Mouse (Mus musculus) testis, postnatal 14 days (tissue): ENCODE results near the gene Slc9b2.

Experiments
- DNase-seq: peaks from one replicate; pipeline ENCODE4 v3.0.0; 2021; ENCODE audit warnings: low spot score

Gene Slc9b2

GRCm38 (mm10) chr3:135307411-135308259, at the start of gene Slc9b2:
Gene Slc9b2, plus strand, starts transcription at chr3:135307700.
- no peak for DNase-seq

GRCm38 (mm10) chr3:135258919-135259318, 48.6 kb upstream of the Slc9b2 start:
- no peak for DNase-seq

GRCm38 (mm10) chr3:135260233-135260632, 47.3 kb upstream of the Slc9b2 start:
- no peak for DNase-seq

DNA sequence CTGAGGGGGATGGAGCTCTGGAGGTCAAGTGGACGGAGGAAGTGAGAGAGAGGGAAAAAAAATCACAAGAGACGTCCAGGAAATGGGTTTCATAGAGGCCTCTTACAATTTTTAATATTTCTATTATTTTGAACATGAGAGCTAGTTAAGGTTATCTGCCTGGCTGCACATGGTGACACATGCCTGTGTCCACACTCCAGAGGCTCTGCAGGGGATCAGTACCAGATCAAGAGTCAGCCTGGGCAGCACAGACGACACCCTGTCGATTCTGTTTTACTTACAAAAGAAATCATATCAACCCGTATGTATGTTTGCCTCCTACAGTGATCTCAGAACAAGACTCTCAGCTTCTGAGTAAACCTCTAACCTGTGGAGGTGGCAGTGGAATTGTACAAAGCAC, 38.9 kb upstream of the Slc9b2 start:
- DNase-seq: no peak

DNA sequence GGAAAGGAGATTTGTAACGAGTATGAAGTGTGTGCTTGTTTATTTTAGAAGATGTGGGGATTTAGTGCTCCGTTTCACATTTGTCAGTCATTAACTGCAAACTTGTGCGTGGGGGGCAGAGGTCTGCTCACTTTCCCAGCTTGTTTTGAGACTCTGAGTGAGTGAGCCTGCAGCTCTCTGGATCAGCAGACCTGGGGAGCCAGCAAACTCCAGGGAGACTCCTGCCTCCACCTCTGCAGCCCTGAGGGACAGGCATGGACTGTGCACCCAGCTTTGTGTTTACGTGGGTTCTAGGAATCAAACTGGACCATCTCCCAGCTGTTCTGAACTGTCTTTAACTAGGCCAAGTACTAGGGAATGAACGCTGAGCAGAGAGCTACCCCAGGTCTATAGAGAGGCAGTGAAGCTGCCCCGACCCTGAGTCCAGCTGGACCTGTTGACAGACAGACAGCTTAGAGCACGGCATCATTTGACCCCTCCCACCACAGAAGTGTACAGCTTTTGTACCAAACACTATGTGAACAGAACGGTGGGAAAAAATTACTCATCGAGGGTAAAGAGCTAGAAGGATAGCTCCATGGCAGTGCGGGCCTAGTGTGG, 38.0 kb upstream of the Slc9b2 start:
- DNase-seq: no peak

DNA sequence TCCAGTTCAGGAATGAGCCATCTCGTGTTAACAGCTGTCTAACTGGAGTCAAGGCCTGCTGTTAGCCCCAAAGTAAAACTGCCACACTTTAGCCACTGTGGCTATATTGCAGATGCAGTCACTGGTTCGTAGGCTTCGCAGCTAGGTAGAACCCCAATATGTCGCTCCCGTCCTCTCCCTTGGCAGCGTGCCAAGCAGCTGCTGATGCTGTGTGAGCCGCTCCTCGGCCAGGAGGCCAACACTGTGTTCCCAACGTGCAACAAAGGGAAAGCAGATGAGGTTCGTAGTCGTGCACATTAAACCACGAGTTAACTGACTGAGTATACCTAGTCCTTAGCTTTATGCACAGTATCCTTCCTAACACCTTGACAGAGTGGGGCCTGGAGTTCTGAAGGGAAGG, 34.9 kb upstream of the Slc9b2 start:
- no peak for DNase-seq

- DNase-seq: no peak
Measured at GRCm38 (mm10) chr3:135273047-135273446, 34.5 kb upstream of the Slc9b2 start.

- DNase-seq: no peak
Measured at GRCm38 (mm10) chr3:135280160-135280559, 27.3 kb upstream of the Slc9b2 start.

- peak; percentile 66 for DNase-seq
Measured at GRCm38 (mm10) chr3:135280669-135281415, 26.7 kb upstream of the Slc9b2 start, which contains the start of gene Bdh2. Gene Bdh2, plus strand, starts transcription at chr3:135281221.

DNA sequence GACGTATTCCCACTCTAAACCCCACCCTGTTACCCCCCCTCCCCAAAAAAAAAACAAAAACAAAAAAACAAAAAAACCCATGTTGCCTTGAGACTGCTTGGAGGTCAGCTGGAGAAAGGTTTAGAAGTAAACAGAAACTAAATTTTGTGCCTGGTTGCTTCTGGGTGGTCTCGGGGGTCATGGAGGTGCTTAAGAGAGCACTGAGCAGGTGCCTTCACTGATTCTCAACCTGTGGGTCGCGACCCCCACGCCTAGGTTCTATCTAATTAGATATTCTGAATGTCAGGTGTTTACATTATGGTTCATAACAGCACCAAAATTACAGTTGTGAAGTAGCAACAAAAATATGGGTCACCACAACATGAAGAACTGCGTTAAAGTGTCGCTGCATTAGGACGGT, 25.8 kb upstream of the Slc9b2 start:
- no peak for DNase-seq

GRCm38 (mm10) chr3:135285256-135285655, 22.2 kb upstream of the Slc9b2 start:
- DNase-seq: no peak

DNA sequence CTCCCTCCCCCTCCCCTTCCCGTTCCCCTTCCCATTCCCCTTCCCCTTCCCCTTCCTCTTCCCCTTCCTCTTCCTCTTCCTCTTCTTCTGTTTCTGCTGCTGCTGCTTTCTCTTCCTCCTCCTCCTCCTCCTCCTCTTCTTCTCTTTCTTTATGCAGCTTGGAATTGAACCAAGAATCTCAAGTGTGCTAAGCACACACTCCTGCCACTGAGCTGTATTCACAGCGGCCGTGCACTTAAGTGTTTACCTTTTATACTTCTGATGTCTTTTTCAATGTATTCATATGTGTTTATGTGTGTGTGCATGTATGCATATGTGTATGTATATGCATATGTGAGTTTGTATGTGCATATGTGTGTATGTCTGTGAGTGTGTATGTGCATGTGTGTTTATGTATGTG, 21.7 kb upstream of the Slc9b2 start:
- DNase-seq: no peak

DNA sequence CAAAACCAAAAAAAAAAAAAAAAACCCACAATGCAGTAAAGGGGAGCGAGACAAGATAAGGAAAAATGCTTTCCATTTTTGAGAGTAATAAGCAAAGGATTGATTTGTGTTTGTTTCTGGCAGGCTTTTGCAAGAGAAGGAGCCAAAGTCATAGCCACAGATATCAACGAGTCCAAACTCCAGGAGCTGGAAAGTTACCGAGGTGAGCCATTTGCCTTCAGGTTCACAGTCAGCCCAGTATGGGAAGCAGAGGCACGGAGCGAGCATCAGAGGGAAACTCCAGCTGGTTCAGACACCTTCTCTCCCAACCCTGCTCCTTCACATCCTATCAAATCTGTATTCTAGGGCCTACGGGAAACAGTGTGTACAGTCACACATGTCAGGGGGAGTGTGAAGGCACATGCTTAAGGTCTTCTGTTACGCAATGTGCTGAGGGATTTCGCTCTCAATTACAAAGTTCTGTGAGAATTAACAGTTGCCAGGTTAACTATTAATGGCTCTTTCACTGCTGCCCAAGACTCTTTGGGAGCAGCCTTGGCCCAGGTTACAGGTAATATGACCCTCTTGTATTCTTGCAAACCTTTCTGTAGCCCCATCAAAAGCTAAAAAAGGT, 19.3 kb upstream of the Slc9b2 start:
- DNase-seq: no peak

DNA sequence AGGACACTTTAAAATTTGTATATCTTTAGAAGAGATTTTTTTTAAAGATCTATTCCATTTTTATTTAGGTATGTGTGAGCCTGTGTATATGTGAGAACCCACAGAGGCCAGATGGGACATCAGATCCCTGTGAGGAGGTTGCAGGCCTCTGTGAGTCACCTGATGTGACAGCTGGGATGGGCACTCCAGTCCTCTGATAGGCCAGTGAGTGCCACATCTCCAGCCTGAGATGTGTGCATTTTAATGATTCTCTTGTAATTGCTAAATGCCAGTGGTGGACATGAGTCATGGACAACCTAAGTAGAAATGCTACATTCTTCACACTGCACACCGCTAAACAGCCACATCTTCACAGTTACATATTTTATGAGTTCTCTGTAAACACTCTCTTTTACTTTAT, 18.4 kb upstream of the Slc9b2 start:
- DNase-seq: no peak

GRCm38 (mm10) chr3:135290249-135290894, 17.1 kb upstream of the Slc9b2 start:
- DNase-seq: no peak

- DNase-seq: no peak
Measured at GRCm38 (mm10) chr3:135293703-135294102, 13.8 kb upstream of the Slc9b2 start.

GRCm38 (mm10) chr3:135295559-135295958, 11.9 kb upstream of the Slc9b2 start:
- no peak for DNase-seq

- no peak for DNase-seq
Measured at GRCm38 (mm10) chr3:135298560-135298959, 8.9 kb upstream of the Slc9b2 start.

- no peak for DNase-seq
Measured at GRCm38 (mm10) chr3:135300081-135300480, 7.4 kb upstream of the Slc9b2 start.

- no peak for DNase-seq
Measured at GRCm38 (mm10) chr3:135304060-135304459, 3.4 kb upstream of the Slc9b2 start.

- no peak for DNase-seq
Measured at GRCm38 (mm10) chr3:135304566-135304965, 2.9 kb upstream of the Slc9b2 start.
